Mouse (Mus musculus) retina, adult 2 months (tissue): Measurements from ENCODE around the gene Med16.
"Not testable (repeated sequence)": the region's sequence is repeated elsewhere in the genome, so short reads cannot be mapped to it uniquely, and the experiment has no call there.

Experiments
- DNase-seq: peaks from one replicate; pipeline ENCODE4 v3.0.0-alpha.2; 2012; ENCODE audit warnings: low read depth, low spot score

The Med16 gene

GRCm38 (mm10) chr10:79917532-79918100 lies 8.9 kb upstream of the Med16 start:
- no peak for DNase-seq

- DNase-seq: no peak
Measured at GRCm38 (mm10) chr10:79916808-79917531, 8.2 kb upstream of the Med16 start, which contains the start of gene Kiss1r. Gene Kiss1r, plus strand, starts transcription at chr10:79916971.

GRCm38 (mm10) chr10:79916081-79916480 lies 7.4 kb upstream of the Med16 start:
- DNase-seq: no peak

- DNase-seq: no peak
Measured at GRCm38 (mm10) chr10:79914948-79915596, 6.3 kb upstream of the Med16 start.

GRCm38 (mm10) chr10:79914131-79914947 lies 5.6 kb upstream of the Med16 start:
- peak; percentile 62 for DNase-seq

GRCm38 (mm10) chr10:79912412-79912811 lies 3.7 kb upstream of the Med16 start:
- no peak for DNase-seq

- DNase-seq: no peak
Measured at GRCm38 (mm10) chr10:79910556-79910955, 1.8 kb upstream of the Med16 start, which contains the start of gene Gm26602. Gene Gm26602, plus strand, starts transcription at chr10:79910856.

- DNase-seq: peak; percentile 50
Measured at GRCm38 (mm10) chr10:79909092-79909922, 584 bp upstream of the Med16 start.

GRCm38 (mm10) chr10:79907415-79907814 lies 1.3 kb downstream of the Med16 start:
- DNase-seq: no peak

- DNase-seq: no peak
Measured at GRCm38 (mm10) chr10:79906712-79907111, 2.0 kb downstream of the Med16 start.

- DNase-seq: no peak
Measured at GRCm38 (mm10) chr10:79900951-79901410, 7.7 kb downstream of the Med16 start.

GRCm38 (mm10) chr10:79897316-79898245 lies 11.1 kb downstream of the Med16 start:
- no peak for DNase-seq

GRCm38 (mm10) chr10:79896814-79897213 lies 11.9 kb downstream of the Med16 start:
- no peak for DNase-seq

- DNase-seq: no peak
Measured at GRCm38 (mm10) chr10:79896306-79896705, 12.4 kb downstream of the Med16 start.

GRCm38 (mm10) chr10:79892451-79893118 lies 16.1 kb downstream of the Med16 start:
- not testable (repeated sequence) for DNase-seq

GRCm38 (mm10) chr10:79890670-79891069 lies 18.1 kb downstream of the Med16 start, which contains the start of gene Cfd:
Gene Cfd, plus strand, starts transcription at chr10:79890853.
- no peak for DNase-seq

- no peak for DNase-seq
Measured at GRCm38 (mm10) chr10:79889386-79889785, 19.3 kb downstream of the Med16 start.

- DNase-seq: no peak
Measured at GRCm38 (mm10) chr10:79886611-79887010, 22.1 kb downstream of the Med16 start.

- DNase-seq: no peak
Measured at GRCm38 (mm10) chr10:79886054-79886453, 22.7 kb downstream of the Med16 start, which contains the start of gene Elane. Gene Elane, plus strand, starts transcription at chr10:79886247.
